Mouse (Mus musculus) thymus, adult 2 months (tissue): ENCODE results near the gene Phtf2. TPM values are rescaled to one million over a fixed set of nuclear protein-coding genes. Genes with fewer than 3 reads are reported as not detected.

Experiments used
- DNase-seq: peaks from one replicate; pipeline ENCODE4 v3.0.0; 2021
- H3K27ac ChIP-seq: fragments of 200-500 bp; 2 replicates; pipeline ENCODE4 v1.5.1; 2012; ENCODE audit warnings: low read length, control low read depth; ENCODE audit not compliant: control insufficient read depth, insufficient read depth
- H3K27me3 ChIP-seq: fragments of 200-500 bp; 2 replicates; pipeline ENCODE4 v1.6.1; 2012; ENCODE audit warnings: mild to moderate bottlenecking, low read length, moderate library complexity, mixed read lengths; ENCODE audit not compliant: control insufficient read depth, insufficient read depth
- H3K36me3 ChIP-seq: fragments of 200-500 bp; 2 replicates; pipeline ENCODE4 v1.6.1; 2012; ENCODE audit warnings: mild to moderate bottlenecking, low read length, moderate library complexity; ENCODE audit not compliant: control insufficient read depth, insufficient read depth
- H3K4me1 ChIP-seq: fragments of 200-500 bp; replicated peaks from 2 replicates; pipeline ENCODE4 v1.6.1; 2012; ENCODE audit warnings: low read length; ENCODE audit not compliant: control insufficient read depth, insufficient read depth
- H3K4me3 ChIP-seq: fragments of 200-500 bp; 2 replicates; pipeline ENCODE4 v1.5.1; 2012; ENCODE audit warnings: mild to moderate bottlenecking, low read length, control low read depth, moderate library complexity; ENCODE audit not compliant: control insufficient read depth, insufficient read depth
- CTCF ChIP-seq: fragments of 200-500 bp; IDR thresholded peaks from 2 replicates; pipeline ENCODE4 v1.5.1; 2012; ENCODE audit warnings: mild to moderate bottlenecking, control low read depth, low read length, moderate library complexity, borderline replicate concordance; ENCODE audit not compliant: control insufficient read depth, poor library complexity, insufficient read depth; ENCODE audit errors: extremely low read depth
- POLR2A ChIP-seq: fragments of 200-500 bp; IDR thresholded peaks from 2 replicates; pipeline ENCODE4 v1.6.1; 2012; ENCODE audit warnings: mild to moderate bottlenecking, low read length, control low read depth, moderate library complexity; ENCODE audit not compliant: control insufficient read depth, poor library complexity, insufficient read depth; ENCODE audit errors: extremely low read depth
- WGBS: fragments of 180-500 bp; shearing (Covaris S2); methylation state at CpG from one replicate; pipeline ENCODE4 v1.1.7; 2018; 5-methylcytosine and 5-hydroxymethylcytosine counted together
- polyA plus RNA-seq: library from polyadenylated mRNA; depleted of rRNA; stranded (reverse); fragments of >200 nt; gene quantifications from 2 replicates; pipeline ENCODE4 v1.2.3, GENCODE M21; 2012

Phtf2 gene
- polyA plus RNA-seq, 1 experiment, result 4.5 TPM

- 94% methylated on average over 2 of the region's 2 CpGs for whole genome bisulfite sequencing
- Histone ChIP-seq H3K27me3 (no peaks in the 10 kb centered on the region), H3K27ac (no peak overlapping the region), H3K4me1 (no peaks in the 10 kb centered on the region), H3K36me3 (peaks cover 50% of the 10 kb centered on the region), H3K4me3 (no peak overlapping the region)
- TF ChIP-seq POLR2A (no peak), CTCF (no peak)
- no peak for DNase-seq
These were observed 22.7 kb upstream of the Phtf2 start for GRCm38 (mm10) chr5:20904647-20905046.

GRCm38 (mm10) chr5:20897446-20898167, 15.7 kb upstream of the Phtf2 start:
- peaks cover 42% of the 10 kb centered on the region for H3K36me3 ChIP-seq
- no peaks in the 10 kb centered on the region for H3K27me3 ChIP-seq
- TF ChIP-seq CTCF, result no peak
- no peak for TF ChIP-seq POLR2A
- H3K4me3 ChIP-seq, result no peak overlapping the region
- H3K4me1 ChIP-seq, result no peaks in the 10 kb centered on the region
- no peak for DNase-seq
- H3K27ac ChIP-seq, result no peak overlapping the region
- WGBS, result 66% methylated on average over 2 of the region's 2 CpGs

GRCm38 (mm10) chr5:20884036-20884620, 2.2 kb upstream of the Phtf2 start:
- no peaks in the 10 kb centered on the region for H3K36me3 ChIP-seq
- no peak for DNase-seq
- no peak overlapping the region for H3K4me3 ChIP-seq
- H3K27me3 ChIP-seq, result no peaks in the 10 kb centered on the region
- no peaks in the 10 kb centered on the region; the same call in 1 of the 2 replicates for H3K4me1 ChIP-seq
- TF ChIP-seq CTCF, result no peak
- no peak for TF ChIP-seq POLR2A
- WGBS, result 78% methylated on average over 4 of the region's 4 CpGs
- no peak overlapping the region for H3K27ac ChIP-seq

GRCm38 (mm10) chr5:20880797-20881775, 838 bp downstream of the Phtf2 start:
- 0 out of 2 replicates have a peak overlapping the region, but pooled peaks have one; percentile 14 for H3K27ac ChIP-seq
- WGBS, result 2% methylated on average over 64 of the region's 64 CpGs
- DNase-seq, result peak; percentile 56
- H3K36me3 ChIP-seq, result no peaks in the 10 kb centered on the region
- H3K27me3 ChIP-seq, result no peaks in the 10 kb centered on the region
- H3K4me3 ChIP-seq, result peak overlapping the region; percentile 86
- no peaks in the 10 kb centered on the region; the same call in 1 of the 2 replicates for H3K4me1 ChIP-seq
- TF ChIP-seq CTCF (no peak; the same call in 1 of the 2 replicates), POLR2A (no peak)

GRCm38 (mm10) chr5:20880386-20880785, 1.5 kb downstream of the Phtf2 start:
- TF ChIP-seq POLR2A (no peak), CTCF (no peak)
- 79% methylated on average over 2 of the region's 2 CpGs for WGBS
- Histone ChIP-seq H3K27ac (no peak overlapping the region), H3K4me3 (no peak overlapping the region), H3K27me3 (no peaks in the 10 kb centered on the region), H3K36me3 (no peaks in the 10 kb centered on the region), H3K4me1 (no peaks in the 10 kb centered on the region; the same call in 1 of the 2 replicates)
- no peak for DNase-seq

- Histone ChIP-seq H3K27ac (no peak overlapping the region), H3K4me1 (no peaks in the 10 kb centered on the region; the same call in 1 of the 2 replicates), H3K4me3 (no peak overlapping the region), H3K27me3 (no peaks in the 10 kb centered on the region), H3K36me3 (no peaks in the 10 kb centered on the region)
- 0% methylated on average over 1 of the region's 1 CpGs for WGBS
- no peak for TF ChIP-seq POLR2A
- no peak for TF ChIP-seq CTCF
- DNase-seq, result no peak
These were observed 4.9 kb downstream of the Phtf2 start for GRCm38 (mm10) chr5:20876934-20877426.
